ENCODE assay signal across 8 mouse cellular contexts in genomic region chrX:140062135-140062975, GRCm38 (mm10). TPM values are rescaled to one million over a fixed set of nuclear protein-coding genes. Genes with fewer than 3 reads are reported as not detected.
DNase-seq lines count a peak whose midpoint lies in the region; ATAC-seq lines count a peak whose summit lies in the region.

Gene Nup62cl, minus strand, starts transcription at chrX:140062712.
Gene Pih1h3b, plus strand, starts transcription at chrX:140062879.

- 21% methylated on average over 64 of the region's 64 CpGs for WGBS in liver, embryonic 13.5 days (ENCODE audit: insufficient replicate concordance)

- DNase-seq in right cerebral cortex, postnatal 10 days (ENCODE audit: low spot score in 2 of 2) = peak; percentile 23 to 26
- DNase-seq in right cerebral cortex, adult 2 months (ENCODE audit: low spot score in 2 of 2) = no peak
- DNase-seq in cerebellum, postnatal 14 days = peak; percentile 22 to 25
- peak; percentile 29 for DNase-seq in gastrocnemius, postnatal 10 days
- DNase-seq in induced T-regulatory cell, adult 2 months (ENCODE audit: low read depth) = peak; percentile 51
- DNase-seq in liver, embryonic 13.5 days = peak; percentile 25
- peak; percentile 0 to 1 for DNase-seq in natural killer cell, adult 2 months (ENCODE audit: low spot score in 2 of 2)
- DNase-seq in thymus, postnatal 4 days = peak; percentile 23

- no peaks in the 10 kb centered on the region for H3K4me1 ChIP-seq in liver, embryonic 13.5 days (replicated peaks)

- no peak within 1 kb of the TSS for H3K27ac ChIP-seq in liver, embryonic 13.5 days

- peak within 1 kb of the TSS; percentile 55 for H3K4me2 ChIP-seq in liver, embryonic 13.5 days

- peak within 1 kb of the TSS; percentile 44 for H3K4me3 ChIP-seq in liver, embryonic 13.5 days (replicated peaks)

- no peaks in the 10 kb centered on the region for H3K36me3 ChIP-seq in liver, embryonic 13.5 days

- H3K9ac ChIP-seq in liver, embryonic 13.5 days = no peak within 1 kb of the TSS

- peaks cover 27% of the 10 kb centered on the region for H3K27me3 ChIP-seq in liver, embryonic 13.5 days

- peaks cover 8% of the 10 kb centered on the region; the same call in 1 of the 2 replicates for H3K9me3 ChIP-seq in liver, embryonic 13.5 days (replicated peaks)

- peak; percentile 48; the same call in 1 of the 2 replicates for ATAC-seq in liver, embryonic 13.5 days (ENCODE audit: low read depth)

RNA-seq across cellular contexts. Expression of gene Nup62cl, which starts in this region (rescaled TPM):
- total RNA-seq in gastrocnemius, postnatal 10 days (2021) = under 1 TPM; 0.20 to 0.47 TPM
- polyA plus RNA-seq in liver, embryonic 13.5 days (2015; fragmentation: Nextera tagmentation; extraction: Ambion mirVana) = 1.6 and 2.1 TPM in 2 replicates

RNA-seq across cellular contexts. Expression of gene Pih1h3b, which starts in this region (rescaled TPM):
- total RNA-seq in gastrocnemius, postnatal 10 days (2021) = not detected
- not detected in 2 replicates for polyA plus RNA-seq in liver, embryonic 13.5 days (2015; fragmentation: Nextera tagmentation; extraction: Ambion mirVana)

Comparison
In these comparisons a context has a peak if more than half of its experiments do, and no peak if none do; other contexts are left out.
1. DNase-seq: peak in right cerebral cortex, postnatal 10 days (2 of 2), cerebellum, postnatal 14 days (2 of 2), induced T-regulatory cell, adult 2 months (single experiment), liver, embryonic 13.5 days (single experiment), natural killer cell, adult 2 months (2 of 2) and thymus, postnatal 4 days (single experiment); none in right cerebral cortex, adult 2 months (0 of 2).
2. Peak in DNase-seq in gastrocnemius, postnatal 10 days; RNA of the genes that start here not detected or under 1 TPM.